Mouse (Mus musculus) CH12.LX (cell line): Measurements from ENCODE around the gene Wdr26.

Source experiments
- EP300 ChIP-seq: IDR thresholded peaks from 2 replicates; pipeline ENCODE4 v1.6.1; 2011; ENCODE audit warnings: low read length, improper control_type of control experiment
- HCFC1 ChIP-seq: IDR thresholded peaks from 2 replicates; pipeline ENCODE4 v1.6.1; 2012; ENCODE audit warnings: low read depth, mild to moderate bottlenecking, inconsistent platforms, low read length, improper control_type of control experiment
- TBP ChIP-seq: conservative IDR thresholded peaks from 2 replicates; pipeline ENCODE4 v1.6.1; 2011; ENCODE audit warnings: low read depth, low read length, improper control_type of control experiment

GRCm38 (mm10) chr1:181229046-181229445 is 17.2 kb upstream of the Wdr26 start:
- TF ChIP-seq EP300, result no peak
- no peak for TF ChIP-seq TBP
- TF ChIP-seq HCFC1, result no peak
